Mouse (Mus musculus): ENCODE measurements around the gene Khdrbs1. TPM values are rescaled to one million over a fixed set of nuclear protein-coding genes. Genes with fewer than 3 reads are reported as not detected.
"Not testable (repeated sequence)": the region's sequence is repeated elsewhere in the genome, so short reads cannot be mapped to it uniquely, and the experiment has no call there.

The Khdrbs1 gene
- polyA plus RNA-seq, 1 experiment, result 6.3 TPM

DNA sequence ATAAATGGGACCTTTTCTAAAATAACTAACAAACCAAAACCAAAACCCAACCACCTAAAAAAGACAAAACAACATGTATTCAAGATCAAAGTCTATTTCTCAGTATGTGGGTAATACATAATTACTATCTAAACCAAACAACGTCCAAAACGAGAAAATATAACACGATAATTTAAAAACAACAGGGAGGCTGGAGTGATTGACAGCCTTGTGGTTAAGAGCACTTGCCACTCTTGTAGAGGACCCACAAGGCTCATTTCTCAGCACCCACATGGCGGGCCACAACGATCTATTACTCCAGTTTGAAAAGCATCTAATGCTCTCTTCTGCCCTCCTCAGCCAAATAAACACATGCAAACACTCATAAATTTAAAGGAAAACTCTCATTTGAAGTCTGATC is 10.7 kb downstream of the Khdrbs1 start:
- peaks cover 36% of the 10 kb centered on the region for H3K36me3 ChIP-seq (ENCODE audit: control insufficient read depth)

DNA sequence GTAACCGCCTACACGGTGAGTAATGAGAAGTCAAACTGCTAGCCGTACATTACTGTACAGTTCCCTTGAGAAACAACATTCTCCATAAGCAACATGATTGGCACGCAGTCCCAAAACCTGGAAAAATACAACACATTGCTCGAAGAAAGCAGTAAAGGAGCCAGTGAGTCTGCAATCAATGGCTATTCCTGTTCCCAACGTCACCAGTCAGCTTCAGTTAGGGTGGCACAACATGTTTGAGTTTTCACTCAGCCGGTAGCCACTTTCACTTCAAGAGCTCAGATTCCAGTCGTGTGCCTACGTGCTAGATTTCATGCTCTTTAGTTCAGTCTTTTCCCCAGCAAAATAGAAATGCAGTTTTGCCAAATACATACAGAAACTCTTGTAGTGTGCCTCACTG is 25.8 kb downstream of the Khdrbs1 start:
- no peak overlapping the region for H3K4me3 ChIP-seq (replicated peaks)
- TF ChIP-seq TAL1 (IDR thresholded peaks at IDR 0.05; ENCODE audit: low read length), result no peak
- H3K36me3 ChIP-seq (ENCODE audit: control insufficient read depth), result peaks cover 82% of the 10 kb centered on the region
- no peaks in the 10 kb centered on the region for H3K4me1 ChIP-seq (ENCODE audit: control insufficient read depth)
- H3K9me3 ChIP-seq (ENCODE audit: control insufficient read depth, low read length), result no peaks in the 10 kb centered on the region
- H3K27me3 ChIP-seq (ENCODE audit: control insufficient read depth), result no peaks in the 10 kb centered on the region

More for the DNA sequence above, 10.7 kb downstream of the Khdrbs1 start:
- Histone ChIP-seq H3K9me3 (ENCODE audit: control insufficient read depth, low read length) (no peaks in the 10 kb centered on the region), H3K27me3 (ENCODE audit: control insufficient read depth) (no peaks in the 10 kb centered on the region), H3K4me3 (replicated peaks) (no peak overlapping the region), H3K4me1 (ENCODE audit: control insufficient read depth) (peaks cover 21% of the 10 kb centered on the region)
- no peak for TF ChIP-seq GATA1 (IDR thresholded peaks at IDR 0.05; ENCODE audit: low read length)
- TF ChIP-seq TAL1 (IDR thresholded peaks at IDR 0.05; ENCODE audit: low read length), result no peak

DNA sequence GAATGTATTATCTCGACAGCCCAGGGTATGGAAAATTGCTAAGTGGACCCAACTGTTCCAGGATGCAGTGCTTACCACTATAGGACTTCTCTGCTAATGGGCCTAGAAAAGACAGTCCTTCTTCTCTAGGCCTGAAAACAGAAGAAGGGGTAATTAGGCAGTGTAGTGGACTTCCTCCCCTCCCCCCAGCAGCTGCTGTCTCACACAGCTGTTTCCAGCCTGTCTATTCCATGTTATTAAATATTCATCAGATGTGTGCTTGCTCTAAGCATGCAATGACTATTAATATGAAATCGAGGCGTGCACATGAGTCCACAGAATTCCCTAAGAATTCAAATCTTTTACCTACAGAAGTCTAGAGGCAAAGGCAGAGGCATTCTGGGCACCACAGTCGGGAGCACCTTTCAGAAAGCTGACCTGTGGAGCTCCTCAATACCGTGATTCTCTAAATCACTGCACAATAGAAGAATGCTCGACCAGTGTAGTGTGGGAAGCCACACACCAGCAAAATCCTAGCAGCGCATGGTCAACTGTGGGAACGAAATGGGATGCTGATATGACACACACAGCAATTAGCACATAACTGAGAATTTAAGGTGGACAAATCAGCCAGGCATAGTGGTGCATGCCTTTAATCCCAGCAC is 32.5 kb downstream of the Khdrbs1 start:
- no peaks in the 10 kb centered on the region for H3K4me1 ChIP-seq (ENCODE audit: control insufficient read depth)
- H3K27me3 ChIP-seq (ENCODE audit: control insufficient read depth), result no peaks in the 10 kb centered on the region
- H3K4me3 ChIP-seq (replicated peaks), result no peak overlapping the region
- TF ChIP-seq TAL1 (IDR thresholded peaks at IDR 0.05; ENCODE audit: low read length), result no peak
- no peak for TF ChIP-seq GATA1 (IDR thresholded peaks at IDR 0.05; ENCODE audit: low read length)
- no peaks in the 10 kb centered on the region for H3K9me3 ChIP-seq (ENCODE audit: control insufficient read depth, low read length)
- H3K36me3 ChIP-seq (ENCODE audit: control insufficient read depth), result peaks cover 81% of the 10 kb centered on the region

DNA sequence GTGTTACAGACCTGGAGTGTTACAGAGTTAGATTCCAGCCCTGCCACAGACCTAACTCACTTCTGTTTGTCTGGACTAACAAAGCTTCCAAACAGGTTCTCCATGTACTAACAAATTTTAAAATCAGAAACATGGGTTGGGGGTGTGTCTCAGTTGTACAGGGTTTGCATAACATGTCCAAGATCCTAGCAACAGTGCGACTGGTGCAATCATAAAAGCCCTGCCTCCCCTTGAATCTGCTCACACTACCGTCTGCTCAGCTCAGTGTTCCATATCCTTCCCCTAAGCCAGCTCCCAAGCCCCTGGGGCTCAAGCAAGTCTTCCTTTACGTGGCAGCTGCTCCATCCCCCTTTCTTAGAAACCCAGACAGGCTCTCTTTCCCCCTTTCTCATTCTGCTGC is 35.4 kb downstream of the Khdrbs1 start:
- TF ChIP-seq TAL1 (IDR thresholded peaks at IDR 0.05; ENCODE audit: low read length) (no peak), GATA1 (IDR thresholded peaks at IDR 0.05; ENCODE audit: low read length) (no peak)
- H3K4me1 ChIP-seq (ENCODE audit: control insufficient read depth), result peaks cover 3% of the 10 kb centered on the region
- H3K9me3 ChIP-seq (ENCODE audit: control insufficient read depth, low read length), result no peaks in the 10 kb centered on the region
- peaks cover 73% of the 10 kb centered on the region for H3K36me3 ChIP-seq (ENCODE audit: control insufficient read depth)
- no peak overlapping the region for H3K4me3 ChIP-seq (replicated peaks)
- H3K27me3 ChIP-seq (ENCODE audit: control insufficient read depth), result no peaks in the 10 kb centered on the region

DNA sequence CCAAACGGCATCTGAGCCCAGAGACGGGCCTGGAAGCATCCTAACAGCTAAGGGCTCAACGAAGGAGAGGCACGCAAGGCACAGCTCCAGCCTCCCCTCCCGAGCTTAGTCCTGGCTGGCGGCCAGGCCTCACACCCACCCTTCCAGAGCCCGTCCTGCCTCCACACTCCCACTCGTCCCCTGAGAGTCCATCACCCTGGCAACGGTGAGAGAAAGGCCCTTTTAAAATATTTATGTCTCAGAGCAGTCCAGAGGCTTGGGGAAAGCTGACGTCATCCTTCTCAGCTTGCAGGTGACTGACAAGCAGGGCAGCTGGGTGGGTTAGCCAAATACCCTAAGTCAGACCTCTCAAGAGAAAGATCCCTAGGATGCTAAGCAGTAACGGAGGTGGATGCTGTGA is 39.6 kb downstream of the Khdrbs1 start:
- no peaks in the 10 kb centered on the region for H3K9me3 ChIP-seq (ENCODE audit: control insufficient read depth, low read length)
- H3K36me3 ChIP-seq (ENCODE audit: control insufficient read depth), result peaks cover 34% of the 10 kb centered on the region

DNA sequence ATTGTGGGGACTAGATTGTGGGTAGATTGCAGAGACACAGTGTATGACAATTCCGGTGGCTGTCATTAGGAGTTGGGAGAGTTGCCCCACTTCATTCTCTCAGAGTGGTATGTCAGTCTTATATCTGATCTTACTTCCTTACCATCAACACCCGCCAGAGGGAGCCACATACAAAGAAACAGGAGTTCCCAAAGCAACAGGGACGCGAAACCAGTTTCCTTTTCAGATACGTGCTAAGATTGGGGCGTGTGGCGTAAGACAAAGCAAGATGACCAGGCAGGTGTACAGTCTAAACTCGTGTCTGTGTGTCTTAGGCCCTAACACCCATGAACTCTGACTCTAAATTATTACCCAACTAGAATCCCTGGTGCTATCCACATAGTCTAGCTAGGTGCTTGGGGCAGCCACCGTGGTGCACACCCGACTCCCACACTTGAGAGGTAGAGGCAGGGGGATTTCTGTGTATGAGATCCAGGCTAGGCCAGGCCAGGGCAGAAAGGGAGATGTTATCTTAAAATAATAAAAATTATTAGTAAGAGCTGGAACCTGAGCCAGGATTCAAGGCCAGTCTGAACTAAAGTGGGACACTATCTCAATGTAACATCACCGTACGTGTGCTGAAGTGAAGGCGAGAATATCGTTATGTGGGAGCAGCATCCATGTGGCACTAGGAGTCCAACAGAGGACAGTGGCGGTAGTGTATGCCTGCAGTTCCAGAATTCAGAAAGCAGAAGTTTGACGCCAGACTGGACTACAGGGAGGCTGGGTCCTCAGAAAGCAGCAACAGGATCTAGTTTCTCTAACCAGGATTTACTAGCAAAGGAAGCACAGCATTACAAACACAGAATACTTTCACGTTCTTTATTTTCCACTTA is 40.4 kb downstream of the Khdrbs1 start:
- Histone ChIP-seq H3K4me3 (replicated peaks) (peak overlapping the region; percentile 42), H3K27me3 (ENCODE audit: control insufficient read depth) (no peaks in the 10 kb centered on the region), H3K36me3 (ENCODE audit: control insufficient read depth) (peaks cover 32% of the 10 kb centered on the region), H3K4me1 (ENCODE audit: control insufficient read depth) (peaks cover 24% of the 10 kb centered on the region), H3K9me3 (ENCODE audit: control insufficient read depth, low read length) (no peaks in the 10 kb centered on the region)
- TF ChIP-seq TAL1 (IDR thresholded peaks at IDR 0.05; ENCODE audit: low read length) (no peak), GATA1 (IDR thresholded peaks at IDR 0.05; ENCODE audit: low read length) (no peak)

More for the DNA sequence above, 39.6 kb downstream of the Khdrbs1 start:
- Histone ChIP-seq H3K4me1 (ENCODE audit: control insufficient read depth) (peaks cover 16% of the 10 kb centered on the region), H3K4me3 (replicated peaks) (no peak overlapping the region), H3K27me3 (ENCODE audit: control insufficient read depth) (no peaks in the 10 kb centered on the region)
- no peak for TF ChIP-seq GATA1 (IDR thresholded peaks at IDR 0.05; ENCODE audit: low read length)

DNA sequence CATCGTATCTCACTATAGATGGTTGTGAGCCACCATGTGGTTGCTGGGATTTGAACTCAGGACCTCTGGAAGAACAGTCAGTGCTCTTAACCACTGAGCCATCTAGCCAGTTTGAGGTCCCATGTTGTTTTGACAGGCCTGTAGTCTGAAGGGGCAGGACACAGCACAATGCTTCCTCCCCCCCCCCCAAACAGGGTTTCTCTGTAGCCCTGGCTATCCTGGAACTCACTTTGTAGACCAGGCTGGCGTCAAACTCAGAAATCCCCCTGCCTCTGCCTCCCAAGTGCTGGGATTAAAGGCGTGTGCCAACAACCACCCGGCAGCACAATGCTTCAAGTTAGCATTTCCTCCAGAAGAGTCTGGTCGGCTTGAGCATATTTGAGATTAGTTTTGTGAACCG is 41.4 kb downstream of the Khdrbs1 start:
- H3K4me3 ChIP-seq (replicated peaks); H3K27me3 ChIP-seq (ENCODE audit: control insufficient read depth); H3K9me3 ChIP-seq (ENCODE audit: control insufficient read depth, low read length): not testable (repeated sequence)
- Histone ChIP-seq H3K36me3 (ENCODE audit: control insufficient read depth) (peaks cover 22% of the 10 kb centered on the region), H3K4me1 (ENCODE audit: control insufficient read depth) (peaks cover 33% of the 10 kb centered on the region)

DNA sequence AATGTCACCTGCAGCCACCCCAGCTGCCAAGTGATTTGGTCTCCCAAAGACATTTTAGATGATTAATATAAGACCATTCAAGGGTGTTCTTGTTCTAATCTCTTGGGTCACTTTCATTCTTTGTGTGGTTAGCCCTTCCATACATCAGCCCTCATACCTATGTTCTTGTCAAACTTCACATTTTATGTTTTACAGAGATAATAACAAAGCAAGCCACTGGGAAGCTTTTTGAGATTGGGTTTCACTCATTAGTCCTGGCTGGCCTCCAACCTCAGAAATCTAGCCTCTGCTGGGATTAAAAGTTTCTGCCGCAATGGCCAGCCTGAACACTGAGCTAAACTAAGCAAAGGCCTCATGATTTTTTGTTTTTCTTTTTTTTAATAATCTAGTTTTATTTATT is 41.9 kb downstream of the Khdrbs1 start:
- Histone ChIP-seq H3K4me3 (replicated peaks) (no peak overlapping the region), H3K4me1 (ENCODE audit: control insufficient read depth) (peaks cover 37% of the 10 kb centered on the region), H3K36me3 (ENCODE audit: control insufficient read depth) (peaks cover 20% of the 10 kb centered on the region), H3K9me3 (ENCODE audit: control insufficient read depth, low read length) (no peaks in the 10 kb centered on the region), H3K27me3 (ENCODE audit: control insufficient read depth) (no peaks in the 10 kb centered on the region)
- TF ChIP-seq GATA1 (IDR thresholded peaks at IDR 0.05; ENCODE audit: low read length) (no peak), TAL1 (IDR thresholded peaks at IDR 0.05; ENCODE audit: low read length) (no peak)

DNA sequence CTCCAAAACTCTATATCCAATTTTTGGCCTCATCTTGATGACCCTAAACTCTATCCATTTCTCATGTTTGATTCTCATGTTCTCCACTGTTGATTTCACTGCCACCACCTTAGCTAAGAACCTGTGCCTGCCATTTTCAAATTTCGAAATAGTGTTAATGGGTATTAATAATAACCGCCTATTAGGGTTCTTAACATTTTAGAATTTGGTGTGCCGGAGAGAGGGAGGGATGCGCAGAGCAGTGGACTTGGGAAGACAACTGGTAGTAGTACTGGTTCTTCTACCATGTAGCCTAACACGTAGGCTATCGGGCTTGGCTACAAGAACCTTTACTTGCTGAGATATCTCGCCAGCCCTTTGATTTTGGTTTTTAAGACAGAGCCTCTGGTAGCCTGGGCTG is 44.9 kb downstream of the Khdrbs1 start:
- Histone ChIP-seq H3K4me3 (replicated peaks) (peak overlapping the region; percentile 85), H3K27me3 (ENCODE audit: control insufficient read depth) (no peaks in the 10 kb centered on the region), H3K36me3 (ENCODE audit: control insufficient read depth) (peaks cover 18% of the 10 kb centered on the region), H3K9me3 (ENCODE audit: control insufficient read depth, low read length) (no peaks in the 10 kb centered on the region), H3K4me1 (ENCODE audit: control insufficient read depth) (peaks cover 37% of the 10 kb centered on the region)
- TF ChIP-seq TAL1 (IDR thresholded peaks at IDR 0.05; ENCODE audit: low read length) (no peak), GATA1 (IDR thresholded peaks at IDR 0.05; ENCODE audit: low read length) (no peak)

All from erythroblast, embryonic 14.5 days (primary cell).